Mouse (Mus musculus) forebrain, embryonic 14.5 days (tissue): ENCODE results near the gene Fitm1. TPM values are rescaled to one million over a fixed set of nuclear protein-coding genes. Genes with fewer than 3 reads are reported as not detected.
A peak's percentile ranks its signal among the peaks of the same experiment; 100 is the strongest.

ENCODE experiments used
- ATAC-seq: fragments of 200-750 bp; cut with Nextera tagmentation; 2 replicates; pipeline ENCODE4 v1.8.0; 2017; ENCODE audit warnings: mild to moderate bottlenecking, moderate library complexity
- DNase-seq: peaks from one replicate; pipeline ENCODE4 v3.0.0-alpha.2; 2015; ENCODE audit warnings: low spot score
- H3K27ac ChIP-seq: fragments of 300-500 bp; sonication (generic); 2 replicates; pipeline ENCODE4 v1.5.1; 2014; ENCODE audit warnings: low read depth, mild to moderate bottlenecking, control low read depth, low read length, moderate library complexity
- H3K27me3 ChIP-seq: fragments of 300-500 bp; sonication (generic); replicated peaks from 2 replicates; pipeline ENCODE4 v1.6.1; 2014; ENCODE audit warnings: low read length, control low read depth, mixed read lengths; ENCODE audit not compliant: control insufficient read depth, insufficient read depth
- H3K36me3 ChIP-seq: fragments of 300-500 bp; sonication (generic); 2 replicates; pipeline ENCODE4 v1.6.1; 2014; ENCODE audit warnings: low read length, control low read depth; ENCODE audit not compliant: control insufficient read depth, insufficient read depth
- H3K4me1 ChIP-seq: fragments of 300-500 bp; sonication (generic); 2 replicates; pipeline ENCODE4 v1.6.1; 2014; ENCODE audit warnings: antibody characterized with exemption, low read length, control low read depth; ENCODE audit not compliant: control insufficient read depth, insufficient read depth
- H3K4me2 ChIP-seq: fragments of 300-500 bp; sonication (generic); 2 replicates; pipeline ENCODE4 v1.6.1; 2014; ENCODE audit warnings: mild to moderate bottlenecking, control low read depth, low read length
- H3K4me3 ChIP-seq: fragments of 300-500 bp; sonication (generic); 2 replicates; pipeline ENCODE4 v1.5.1; 2014; ENCODE audit warnings: low read depth, low read length, control low read depth
- H3K9ac ChIP-seq: fragments of 300-500 bp; sonication (generic); 2 replicates; pipeline ENCODE4 v1.6.1; 2014; ENCODE audit warnings: mild to moderate bottlenecking, low read length, control low read depth, moderate library complexity
- H3K9me3 ChIP-seq: fragments of 300-500 bp; sonication (generic); replicated peaks from 2 replicates; pipeline ENCODE4 v1.6.1; 2016; ENCODE audit warnings: low read length, control low read depth, mixed read lengths; ENCODE audit not compliant: control insufficient read depth
- WGBS: fragments of 180-500 bp; shearing (Covaris S2); extraction: QIAGEN DNeasy Blood & Tissue Kit; methylation state at CpG from one replicate; pipeline ENCODE4 v1.1.7; 2014; 5-methylcytosine and 5-hydroxymethylcytosine counted together
- polyA plus RNA-seq: library from polyadenylated mRNA; unstranded; fragments of >200 nt; fragmentation: Nextera tagmentation; extraction: Ambion mirVana; gene quantifications from 2 replicates; pipeline ENCODE4 v1.2.1, GENCODE M21; 2014

Gene Fitm1
- not detected in 2 replicates for polyA plus RNA-seq

DNA sequence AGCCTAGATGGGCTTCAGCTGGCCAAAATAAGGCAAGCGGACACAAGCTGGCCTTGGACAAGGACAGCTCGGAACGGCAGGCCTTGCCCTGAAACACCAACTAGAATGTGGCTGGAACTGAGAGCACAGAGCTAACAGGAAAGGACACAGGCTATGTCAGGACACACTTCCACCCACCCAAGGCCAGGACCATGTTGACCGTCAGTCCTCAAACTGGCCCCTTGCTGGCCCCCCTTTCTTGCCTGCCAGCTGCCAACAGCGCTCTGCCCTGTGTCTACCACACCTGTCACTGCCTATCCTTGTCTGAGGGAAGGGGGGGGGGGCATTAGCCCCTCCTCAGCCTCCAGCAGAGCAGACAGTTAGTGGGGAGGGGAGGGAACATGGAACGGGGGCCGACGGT, at the start of gene Fitm1:
TSS of gene Fitm1 (plus strand) at position 316 of the 400 bp plus-strand sequence.
- DNase-seq (no peak), ATAC-seq (no peak)
- no peak within 1 kb of the TSS for H3K4me2 ChIP-seq
- H3K27ac ChIP-seq, result no peak within 1 kb of the TSS
- 83% methylated on average over 8 of the region's 8 CpGs for WGBS
- H3K4me1 ChIP-seq, result peaks cover 6% of the 10 kb centered on the region; the same call in 1 of the 2 replicates
- peaks cover 8% of the 10 kb centered on the region; the same call in 1 of the 2 replicates for H3K36me3 ChIP-seq
- H3K27me3 ChIP-seq, result no peaks in the 10 kb centered on the region
- H3K9me3 ChIP-seq, result no peaks in the 10 kb centered on the region
- H3K9ac ChIP-seq, result no peak within 1 kb of the TSS
- H3K4me3 ChIP-seq, result no peak within 1 kb of the TSS

DNA sequence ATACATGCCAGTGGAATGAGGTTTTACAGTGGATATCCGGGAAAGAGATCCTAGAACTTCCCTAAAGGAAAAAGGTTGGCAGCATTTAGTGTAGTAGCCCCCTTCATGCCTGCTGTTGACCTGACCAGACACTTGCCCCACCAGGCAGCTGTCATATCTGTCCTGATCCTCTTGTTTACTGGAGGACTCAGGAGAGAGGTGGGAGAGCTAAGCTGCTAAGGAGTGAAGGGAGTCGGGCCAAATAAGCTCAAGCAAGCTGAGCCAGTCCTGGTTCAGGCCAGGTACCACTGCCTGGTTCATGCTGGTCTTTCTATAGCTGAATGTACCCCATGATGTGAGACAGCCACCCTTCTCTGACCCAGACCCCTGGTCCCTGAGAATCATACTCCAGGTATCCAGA, 48.7 kb upstream of the Fitm1 start:
- Histone ChIP-seq H3K27me3 (0 out of 2 replicates have a peak, but pooled peaks cover 2% of the 10 kb centered on the region), H3K4me1 (no peaks in the 10 kb centered on the region), H3K4me2 (no peak overlapping the region), H3K27ac (no peak overlapping the region), H3K9me3 (no peaks in the 10 kb centered on the region), H3K4me3 (no peak overlapping the region), H3K36me3 (no peaks in the 10 kb centered on the region), H3K9ac (no peak overlapping the region)
- ATAC-seq (no peak), DNase-seq (no peak)
- 85% methylated on average over 2 of the region's 2 CpGs for WGBS

DNA sequence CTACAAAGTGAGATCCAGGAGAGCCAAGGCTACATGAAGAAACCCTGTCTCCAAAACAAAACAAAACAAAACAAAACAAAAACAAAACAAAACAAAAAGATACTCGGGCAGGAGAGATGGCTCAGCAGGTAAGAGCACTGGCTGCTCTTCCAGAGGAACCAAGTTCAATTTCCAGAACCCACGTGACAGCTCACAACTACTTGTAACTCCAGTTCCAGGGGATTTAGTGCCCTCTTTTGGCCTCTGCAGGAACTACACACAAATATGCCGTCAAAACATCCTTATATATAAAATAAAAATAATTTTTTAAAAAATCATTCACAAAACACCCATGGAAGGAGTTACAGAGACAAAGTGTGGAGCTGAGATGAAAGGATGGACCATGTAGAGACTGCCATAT, 47.5 kb upstream of the Fitm1 start:
- no peaks in the 10 kb centered on the region for H3K4me1 ChIP-seq
- ATAC-seq (no peak), DNase-seq (peak; percentile 64)
- no peak overlapping the region for H3K27ac ChIP-seq
- no peaks in the 10 kb centered on the region for H3K9me3 ChIP-seq
- H3K27me3 ChIP-seq, result 0 out of 2 replicates have a peak, but pooled peaks cover 2% of the 10 kb centered on the region
- no peak overlapping the region for H3K4me3 ChIP-seq
- 23% methylated on average over 3 of the region's 3 CpGs for WGBS
- H3K4me2 ChIP-seq, result no peak overlapping the region
- no peak overlapping the region for H3K9ac ChIP-seq
- no peaks in the 10 kb centered on the region for H3K36me3 ChIP-seq

DNA sequence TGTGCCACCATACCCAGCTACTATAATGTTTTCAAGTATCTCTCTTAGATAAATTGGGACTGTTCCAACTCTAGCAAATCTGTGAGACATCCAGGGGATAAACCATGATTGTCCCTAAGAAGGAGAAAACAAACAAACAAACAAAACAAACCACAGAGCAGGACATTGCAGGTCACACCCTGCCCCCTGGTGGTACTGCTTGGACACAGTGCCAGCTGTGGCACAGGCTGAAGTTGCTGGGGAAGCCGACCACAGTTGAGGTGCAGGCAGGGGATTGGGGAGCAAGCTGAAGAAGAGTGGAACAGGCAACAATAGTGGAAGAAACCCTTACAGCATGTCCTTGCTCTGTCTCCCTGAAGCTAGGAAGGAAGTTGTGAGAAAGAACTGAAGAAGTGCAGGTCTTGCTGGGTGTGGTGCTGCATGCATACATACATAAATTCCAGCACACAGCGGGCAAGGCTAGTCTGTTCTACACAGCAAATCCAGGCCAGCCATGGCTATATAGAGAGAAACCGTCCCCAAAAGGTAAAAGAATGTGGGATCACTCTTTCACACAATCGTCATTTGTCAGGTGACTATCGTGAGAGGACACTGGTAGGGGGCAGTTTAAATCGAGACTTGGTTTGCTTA, 39.2 kb upstream of the Fitm1 start:
- Histone ChIP-seq H3K27me3 (no peaks in the 10 kb centered on the region), H3K27ac (no peak overlapping the region), H3K9ac (no peak overlapping the region), H3K36me3 (no peaks in the 10 kb centered on the region), H3K9me3 (no peaks in the 10 kb centered on the region), H3K4me1 (peaks cover 15% of the 10 kb centered on the region), H3K4me2 (no peak overlapping the region), H3K4me3 (no peak overlapping the region)
- DNase-seq (peak; percentile 30), ATAC-seq (no peak)
- WGBS, result 56% methylated on average over 6 of the region's 6 CpGs

DNA sequence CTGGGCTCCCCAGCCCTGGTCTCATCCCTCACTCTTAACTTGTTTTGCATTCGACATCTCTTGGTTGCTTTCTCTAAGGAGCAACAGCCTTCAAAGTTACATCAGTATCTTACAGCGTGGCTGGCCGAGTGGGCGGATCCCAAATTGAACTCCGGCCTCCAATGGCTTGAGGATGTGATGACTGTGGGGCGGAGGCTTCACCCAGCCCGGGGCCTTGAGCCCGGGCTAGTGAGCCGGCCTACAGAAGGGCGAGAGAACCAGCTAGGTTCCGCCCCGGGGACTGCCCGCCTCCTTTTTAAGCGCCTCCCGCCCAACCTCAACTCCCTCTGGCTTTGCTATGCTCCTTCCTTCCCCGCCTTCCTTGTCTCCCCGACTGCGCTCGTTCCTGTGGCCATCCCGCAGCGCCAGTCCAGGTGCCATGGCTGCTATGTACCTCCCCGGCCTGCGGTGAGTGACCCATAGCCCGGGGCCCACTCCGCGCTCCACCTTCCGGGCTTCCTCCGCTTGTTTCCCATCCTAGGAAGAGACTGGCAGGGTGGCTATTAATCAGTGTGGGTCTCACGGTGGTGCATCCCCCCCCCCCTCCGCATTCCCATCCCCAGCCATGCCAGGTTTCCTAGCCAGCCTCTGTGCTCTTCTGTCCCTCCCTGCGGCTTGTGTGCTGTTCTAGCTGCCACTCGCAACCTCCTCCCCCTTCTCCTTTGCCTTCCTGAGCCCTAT, 35.2 kb upstream of the Fitm1 start, which contains the start of gene Pck2:
TSS of gene Pck2 (plus strand) at position 200 of the 720 bp plus-strand sequence.
- peak; percentile 79 for ATAC-seq

DNA sequence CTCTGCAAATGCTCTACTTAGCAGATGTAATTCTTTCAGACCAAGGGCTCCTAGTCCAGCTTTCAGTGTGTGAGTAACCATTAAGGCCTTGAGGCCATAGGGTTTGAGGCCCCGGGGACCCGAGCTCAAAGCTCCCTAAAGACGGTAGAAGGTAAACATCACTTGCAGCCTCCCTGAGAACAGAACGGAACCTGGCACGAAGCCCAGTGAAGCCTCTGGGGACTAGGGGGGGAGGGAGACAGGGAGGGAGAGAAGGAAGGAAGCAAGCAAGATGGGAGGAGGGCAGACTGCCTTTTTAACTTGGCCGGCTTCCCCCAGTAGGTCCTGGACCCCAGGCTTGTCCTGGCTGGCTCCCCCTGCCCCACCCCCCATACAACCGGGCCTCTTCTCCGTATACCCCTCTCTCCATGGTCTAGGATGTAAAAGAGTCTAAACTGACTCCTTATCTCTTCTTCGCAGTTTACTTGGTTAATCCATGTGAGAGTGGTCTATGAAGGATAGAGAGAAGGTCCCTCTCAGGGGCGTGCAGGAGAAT, 34.6 kb upstream of the Fitm1 start:
- H3K4me1 ChIP-seq, result peaks cover 23% of the 10 kb centered on the region
- peaks cover 8% of the 10 kb centered on the region; the same call in 1 of the 2 replicates for H3K36me3 ChIP-seq
- no peaks in the 10 kb centered on the region for H3K27me3 ChIP-seq
- peak overlapping the region; percentile 80 for H3K9ac ChIP-seq
- 3% methylated on average over 10 of the region's 10 CpGs for whole genome bisulfite sequencing
- peak overlapping the region; percentile 86 for H3K27ac ChIP-seq
- peak overlapping the region; percentile 91 for H3K4me2 ChIP-seq
- DNase-seq, result peak; percentile 85
- H3K4me3 ChIP-seq, result peak overlapping the region; percentile 49
- peak; percentile 64 for ATAC-seq
- H3K9me3 ChIP-seq, result no peaks in the 10 kb centered on the region

More for the DNA sequence above, 35.2 kb upstream of the Fitm1 start, which contains the start of gene Pck2:
- WGBS, result 1% methylated on average over 32 of the region's 32 CpGs
- Histone ChIP-seq H3K4me2 (peak within 1 kb of the TSS; percentile 91), H3K4me1 (peaks cover 23% of the 10 kb centered on the region), H3K9me3 (no peaks in the 10 kb centered on the region), H3K36me3 (peaks cover 7% of the 10 kb centered on the region; the same call in 1 of the 2 replicates), H3K9ac (peak within 1 kb of the TSS; percentile 80), H3K27ac (peak within 1 kb of the TSS; percentile 86), H3K4me3 (peak within 1 kb of the TSS; percentile 49), H3K27me3 (no peaks in the 10 kb centered on the region)
- peak; percentile 76 for DNase-seq

DNA sequence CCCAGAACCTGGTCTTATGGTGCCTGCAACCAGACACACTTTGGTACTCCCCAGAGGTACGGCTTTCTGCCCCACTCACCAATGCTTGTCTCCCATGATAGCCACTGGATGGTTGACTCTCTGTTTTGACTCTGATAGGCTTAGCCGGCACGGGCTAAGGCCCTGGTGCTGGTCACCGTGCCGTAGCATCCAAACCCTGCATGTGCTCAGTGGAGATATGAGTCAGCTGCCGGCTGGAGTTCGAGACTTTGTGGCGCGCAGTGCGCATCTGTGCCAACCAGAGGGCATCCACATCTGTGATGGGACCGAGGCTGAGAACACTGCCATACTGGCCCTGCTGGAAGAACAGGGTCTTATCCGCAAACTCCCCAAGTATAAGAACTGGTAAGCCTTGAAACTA, 33.1 kb upstream of the Fitm1 start:
- H3K27ac ChIP-seq, result no peak overlapping the region
- no peak for ATAC-seq
- no peak for DNase-seq
- 97% methylated on average over 12 of the region's 12 CpGs for WGBS
- no peak overlapping the region for H3K9ac ChIP-seq
- no peaks in the 10 kb centered on the region for H3K9me3 ChIP-seq
- H3K36me3 ChIP-seq, result peaks cover 8% of the 10 kb centered on the region; the same call in 1 of the 2 replicates
- peaks cover 23% of the 10 kb centered on the region for H3K4me1 ChIP-seq
- no peaks in the 10 kb centered on the region for H3K27me3 ChIP-seq
- no peak overlapping the region for H3K4me2 ChIP-seq
- H3K4me3 ChIP-seq, result no peak overlapping the region

DNA sequence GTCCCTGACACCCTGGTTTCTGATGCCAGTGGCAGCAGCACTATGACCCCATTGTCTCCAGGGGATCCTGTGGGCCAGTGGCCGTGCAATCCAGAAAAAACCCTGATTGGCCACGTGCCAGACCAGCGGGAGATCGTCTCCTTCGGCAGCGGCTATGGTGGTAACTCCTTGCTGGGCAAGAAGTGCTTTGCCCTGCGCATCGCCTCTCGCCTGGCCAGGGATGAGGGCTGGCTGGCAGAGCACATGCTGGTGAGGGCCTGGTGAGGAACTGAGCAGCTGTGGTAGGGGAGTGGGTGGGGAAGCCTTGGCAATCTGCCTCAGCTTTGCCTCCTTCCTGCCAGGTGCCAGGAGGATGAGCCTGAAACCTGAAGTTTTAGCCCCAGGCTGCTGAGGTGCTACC, 31.1 kb upstream of the Fitm1 start:
- 48% methylated on average over 9 of the region's 9 CpGs for WGBS
- no peaks in the 10 kb centered on the region for H3K27me3 ChIP-seq
- H3K9ac ChIP-seq, result peak overlapping the region; percentile 17; the same call in 1 of the 2 replicates
- ATAC-seq (no peak), DNase-seq (peak; percentile 34)
- H3K4me2 ChIP-seq, result no peak overlapping the region
- H3K9me3 ChIP-seq, result no peaks in the 10 kb centered on the region
- no peak overlapping the region for H3K4me3 ChIP-seq
- peak overlapping the region; percentile 44; the same call in 1 of the 2 replicates for H3K27ac ChIP-seq
- H3K4me1 ChIP-seq, result peaks cover 23% of the 10 kb centered on the region
- peaks cover 26% of the 10 kb centered on the region for H3K36me3 ChIP-seq
